Comparison of ENCODE assay signal across 27 mouse cellular contexts in genomic region chr11:120913796-120914195, GRCm38 (mm10).
"Had no signal": no experiment of that assay in that cellular context is flagged by ENCODE, and none has a peak within 500 bp of the region (broad histone marks: within the 10 kb centered on the region; RNA-seq: fewer than 3 reads in every experiment).

No protein-coding gene starts in this region.

- H3K27me3 ChIP-seq: embryonic facial prominence, embryonic 12.5 days; embryonic facial prominence, embryonic 13.5 days; embryonic facial prominence, embryonic 15.5 days; forebrain, embryonic 12.5 days; forebrain, embryonic 13.5 days; forebrain, embryonic 15.5 days had no signal

- DNase-seq: cerebellum, adult 9-10 months; cerebellum, adult 9-11 months; cerebellum, postnatal 10 days; cerebellum, postnatal 14 days; cerebellum, postnatal 25 days; cerebellum, postnatal 36 days; embryo, embryonic 11 days; forebrain, postnatal 0 days; gastrocnemius, adult 2 months; gastrocnemius, postnatal 10 days; gastrocnemius, postnatal 14 days; gastrocnemius, postnatal 25 days; gastrocnemius, postnatal 36 days; heart, adult 11 months; heart, adult 18-20 months; heart, adult 2 months had no signal

- H3K4me1 ChIP-seq: embryonic facial prominence, embryonic 10.5 days; embryonic facial prominence, embryonic 12.5 days; embryonic facial prominence, embryonic 13.5 days; embryonic facial prominence, embryonic 15.5 days; forebrain, embryonic 10.5 days; forebrain, embryonic 12.5 days; forebrain, embryonic 13.5 days; forebrain, embryonic 15.5 days had no signal

- ATAC-seq: forebrain, embryonic 13.5 days; forebrain, embryonic 14.5 days; forebrain, embryonic 15.5 days; forebrain, embryonic 16.5 days; forebrain, postnatal 0 days had no signal

- H3K27ac ChIP-seq: embryonic facial prominence, embryonic 10.5 days; embryonic facial prominence, embryonic 12.5 days; embryonic facial prominence, embryonic 13.5 days; embryonic facial prominence, embryonic 15.5 days; forebrain, embryonic 10.5 days; forebrain, embryonic 12.5 days; forebrain, embryonic 13.5 days; forebrain, embryonic 15.5 days; gastrocnemius, adult 2 months; heart, adult 2 months had no signal

- H3K4me3 ChIP-seq: embryonic facial prominence, embryonic 10.5 days; embryonic facial prominence, embryonic 12.5 days; embryonic facial prominence, embryonic 13.5 days; embryonic facial prominence, embryonic 15.5 days; erythroblast, embryonic 14.5 days; forebrain, embryonic 10.5 days; forebrain, embryonic 12.5 days; forebrain, embryonic 13.5 days; forebrain, embryonic 15.5 days; gastrocnemius, adult 2 months; heart, adult 2 months had no signal
